Mouse (Mus musculus) kidney, adult 2 months (tissue): ENCODE measurements around the gene Pdcd1lg2. TPM values are rescaled to one million over a fixed set of nuclear protein-coding genes. Genes with fewer than 3 reads are reported as not detected.

Experiments used
- DNase-seq: peaks from one replicate; pipeline ENCODE4 v3.0.0; 2021
- H3K27ac ChIP-seq: fragments of 200-500 bp; 2 replicates; pipeline ENCODE4 v1.5.1; 2012; ENCODE audit warnings: low read depth, low read length, control low read depth, inconsistent platforms; ENCODE audit not compliant: insufficient read depth
- H3K27me3 ChIP-seq: fragments of 200-500 bp; replicated peaks from 2 replicates; pipeline ENCODE4 v1.6.1; 2012; ENCODE audit warnings: mild to moderate bottlenecking, moderate library complexity, low read length, inconsistent platforms; ENCODE audit not compliant: control insufficient read depth, insufficient read depth
- H3K36me3 ChIP-seq: fragments of 200-500 bp; 2 replicates; pipeline ENCODE4 v1.6.1; 2012; ENCODE audit warnings: mild to moderate bottlenecking, moderate library complexity, low read length, inconsistent platforms; ENCODE audit not compliant: control insufficient read depth, insufficient read depth
- H3K4me1 ChIP-seq: fragments of 200-500 bp; 2 replicates; pipeline ENCODE4 v1.6.1; 2011; ENCODE audit warnings: low read length; ENCODE audit not compliant: control insufficient read depth, insufficient read depth
- H3K4me3 ChIP-seq: fragments of 200-500 bp; 2 replicates; pipeline ENCODE4 v1.5.1; 2011; ENCODE audit warnings: mild to moderate bottlenecking, low read depth, low read length, control low read depth; ENCODE audit not compliant: insufficient read depth
- CTCF ChIP-seq: fragments of 200-500 bp; conservative IDR thresholded peaks from 2 replicates; pipeline ENCODE4 v1.5.1; 2011; ENCODE audit warnings: low read depth, mild to moderate bottlenecking, control low read depth, low read length, moderate library complexity, mixed read lengths; ENCODE audit not compliant: insufficient read depth, insufficient read length
- POLR2A ChIP-seq: fragments of 200-500 bp; IDR thresholded peaks from one replicate; pipeline ENCODE4 v1.6.1; 2011; ENCODE audit warnings: low read depth, low read length, control low read depth
- WGBS: fragments of 180-500 bp; shearing (Covaris S2); methylation state at CpG from one replicate; pipeline ENCODE4 v1.1.7; 2018; 5-methylcytosine and 5-hydroxymethylcytosine counted together
- polyA plus RNA-seq: library from polyadenylated mRNA; depleted of rRNA; stranded (reverse); fragments of >200 nt; gene quantifications from 2 replicates; pipeline ENCODE4 v1.2.3, GENCODE M21; 2012; rRNA removed

Pdcd1lg2 gene
- polyA plus RNA-seq, 1 experiment, result 0.17 TPM

DNA sequence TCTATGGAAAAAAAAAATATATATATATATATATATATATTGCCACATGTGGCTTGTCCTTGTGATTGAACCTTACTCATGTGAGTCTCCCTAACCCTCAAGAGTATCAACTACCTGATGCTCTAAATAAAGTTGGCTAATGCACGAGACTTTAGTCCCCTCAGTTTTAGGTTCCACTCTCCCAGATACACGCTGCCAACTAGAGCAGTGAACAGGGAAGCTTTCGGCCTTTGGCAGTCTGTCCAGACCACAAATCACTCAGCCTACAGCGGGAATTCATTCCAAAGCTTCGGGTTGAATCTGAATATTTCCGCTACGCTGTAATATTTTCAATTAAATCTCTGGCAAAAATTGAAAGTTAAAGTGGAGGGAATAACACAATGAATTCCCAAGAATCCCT is 107.7 kb downstream of the Pdcd1lg2 start:
- Histone ChIP-seq H3K27me3 (no peaks in the 10 kb centered on the region), H3K4me3 (no peak overlapping the region), H3K36me3 (no peaks in the 10 kb centered on the region), H3K27ac (no peak overlapping the region), H3K4me1 (peaks cover 10% of the 10 kb centered on the region; the same call in 1 of the 2 replicates)
- TF ChIP-seq POLR2A (no peak), CTCF (no peak)
- 71% methylated on average over 7 of the region's 7 CpGs for WGBS
- DNase-seq, result no peak

DNA sequence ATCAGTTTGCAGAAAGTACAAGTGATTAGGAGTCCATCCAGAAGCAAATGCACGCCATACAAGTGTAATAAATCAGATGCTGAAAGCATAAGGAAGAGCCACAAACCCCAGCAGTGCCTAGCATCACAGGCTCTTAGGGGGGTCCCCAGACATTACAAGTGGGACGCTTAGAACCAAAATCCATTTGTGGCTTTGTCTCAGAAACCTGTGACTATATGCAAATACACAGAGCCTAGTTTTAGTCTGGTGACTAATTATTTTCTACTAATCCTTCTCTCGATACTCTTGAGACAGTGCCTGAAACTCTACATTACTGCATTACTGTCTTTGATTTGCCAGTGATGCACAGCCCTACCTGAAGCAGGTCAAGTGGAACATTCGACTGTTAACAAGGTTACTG is 108.2 kb downstream of the Pdcd1lg2 start:
- Histone ChIP-seq H3K27ac (no peak overlapping the region), H3K36me3 (no peaks in the 10 kb centered on the region), H3K4me3 (no peak overlapping the region), H3K27me3 (no peaks in the 10 kb centered on the region), H3K4me1 (peaks cover 12% of the 10 kb centered on the region; the same call in 1 of the 2 replicates)
- 74% methylated on average over 4 of the region's 4 CpGs for WGBS
- DNase-seq, result no peak
- TF ChIP-seq CTCF (no peak), POLR2A (no peak)

Other genes starting within 250 kb of the Pdcd1lg2 start
- 6.5 and 7.0 TPM in 2 replicates for gene Jak2, start 159.1 kb upstream of the Pdcd1lg2 start, polyA plus RNA-seq
- gene Insl6, start 85.6 kb upstream of the Pdcd1lg2 start, polyA plus RNA-seq, result 2.6 and 3.1 TPM in 2 replicates
- 0.11 TPM in 1 of 2 replicates, not detected in the other for gene Rln1, start 76.2 kb upstream of the Pdcd1lg2 start, polyA plus RNA-seq
- 25.2 and 30.8 TPM in 2 replicates for gene Plgrkt, start 43.5 kb upstream of the Pdcd1lg2 start, polyA plus RNA-seq
- gene Cd274, start 43.5 kb upstream of the Pdcd1lg2 start, polyA plus RNA-seq, result 2.5 and 4.3 TPM in 2 replicates
- gene Ric1, start 111.4 kb downstream of the Pdcd1lg2 start, polyA plus RNA-seq, result 8.9 and 10.4 TPM in 2 replicates
- gene Ermp1, start 237.5 kb downstream of the Pdcd1lg2 start, polyA plus RNA-seq, result 23.9 and 31.5 TPM in 2 replicates